Mouse (Mus musculus) small intestine, adult 2 months (tissue): ENCODE data around the gene Tom1l2.

Experiments
- CTCF ChIP-seq: fragments of 200-500 bp; IDR thresholded peaks from 2 replicates; pipeline ENCODE4 v1.5.1; 2012; ENCODE audit warnings: low read depth, mild to moderate bottlenecking, control low read depth, inconsistent platforms, low read length, moderate library complexity, mixed read lengths; ENCODE audit not compliant: insufficient replicate concordance, insufficient read length; ENCODE audit errors: extremely low read depth
- POLR2A ChIP-seq: fragments of 200-500 bp; IDR thresholded peaks from 2 replicates; pipeline ENCODE4 v1.6.1; 2012; ENCODE audit warnings: low read depth, mild to moderate bottlenecking, control low read depth, inconsistent platforms, low read length, moderate library complexity

DNA sequence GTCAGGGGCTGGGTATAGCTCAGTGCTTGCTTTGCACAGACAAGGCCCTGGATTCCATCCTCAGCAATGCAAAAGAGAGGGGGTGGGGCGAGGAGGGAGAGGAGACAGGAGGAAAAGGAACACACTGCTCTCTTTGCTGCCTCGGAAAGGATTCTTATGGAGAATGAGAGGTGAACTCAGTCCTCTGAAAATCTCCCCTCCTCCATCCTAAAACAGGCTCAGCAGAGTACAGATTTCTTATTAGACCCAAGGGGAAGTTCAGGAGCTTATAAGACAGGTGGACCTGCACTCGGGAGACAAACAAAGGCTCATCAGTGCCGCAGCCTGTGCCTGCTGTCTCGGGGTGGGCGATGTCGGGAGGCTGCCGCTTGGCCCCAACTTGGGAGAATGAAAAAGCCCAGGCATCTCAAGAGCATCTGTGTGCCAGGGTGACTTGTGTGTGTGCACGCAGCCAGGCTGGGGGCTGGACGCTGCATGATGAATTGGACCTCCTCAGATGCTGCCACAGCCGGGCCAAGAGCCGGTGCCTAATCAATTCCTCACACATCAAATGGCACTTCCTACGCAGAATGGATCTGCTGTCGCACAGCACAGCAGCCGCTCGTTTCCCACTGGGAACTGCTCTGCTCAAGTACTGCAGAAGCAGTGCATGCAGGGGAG lies 32.2 kb upstream of the Tom1l2 start:
- no peak for TF ChIP-seq CTCF
- TF ChIP-seq POLR2A: no peak
